Mouse (Mus musculus): ENCODE data around the gene Dll1. TPM values are rescaled to one million over a fixed set of nuclear protein-coding genes. Genes with fewer than 3 reads are reported as not detected.

Gene Dll1
- total RNA-seq, 2 experiments from 2014 or later, result 10.7 to 11.8 TPM

GRCm38 (mm10) chr17:15325976-15326842 is 50.5 kb downstream of the Dll1 start:
- no peak for DNase-seq

GRCm38 (mm10) chr17:15323191-15323834 is 53.4 kb downstream of the Dll1 start:
- no peak for DNase-seq

Other genes starting within 250 kb of the Dll1 start
- 10 to 100 TPM; 46.8 to 50.2 TPM for gene Fam120b, start 19.3 kb upstream of the Dll1 start, total RNA-seq (2021)
- 100 to 1,000 TPM; 120 to 138 TPM for gene Psmb1, start 122.9 kb upstream of the Dll1 start, total RNA-seq (2021)
- gene Tbp, start 123.0 kb upstream of the Dll1 start, total RNA-seq (2021), result 10 to 100 TPM; 30.3 to 36.0 TPM
- 10 to 100 TPM; 16.7 to 18.9 TPM for gene Pdcd2, start 150.4 kb upstream of the Dll1 start, total RNA-seq (2021)
- 1 to 10 TPM; 3.6 to 4.0 TPM for gene Prdm9, start 187.5 kb upstream of the Dll1 start, total RNA-seq (2021)

Measured in layer of hippocampus, postnatal 36 days (tissue).